Mouse (Mus musculus): ENCODE results near the gene Fam221b.
A peak's percentile ranks its signal among the peaks of the same experiment; 100 is the strongest.

Gene Fam221b

DNA sequence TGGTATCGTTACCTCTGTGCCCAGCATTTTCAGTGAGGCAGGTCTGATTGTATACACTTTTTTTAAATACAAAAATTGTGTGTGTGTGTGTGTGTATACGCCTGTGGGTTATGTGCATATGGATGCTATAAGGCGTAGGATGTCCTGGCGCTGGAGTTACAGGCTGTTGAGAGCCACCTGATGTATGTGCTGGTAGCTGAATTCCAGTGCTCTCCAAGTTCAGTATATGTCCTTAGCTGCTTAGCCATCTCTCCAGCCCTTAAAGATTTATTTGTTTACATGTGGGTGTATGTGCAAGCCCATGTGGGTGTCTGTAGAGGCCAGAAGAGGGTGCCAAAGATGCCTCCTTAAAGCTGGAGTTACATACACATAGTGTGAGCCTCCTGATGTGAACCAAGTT, 11.8 kb downstream of the Fam221b start:
- no peak for DNase-seq (ENCODE audit: low spot score)

- peak; percentile 97 for DNase-seq (ENCODE audit: low spot score)
Measured at GRCm38 (mm10) chr4:43656339-43657109, 12.4 kb downstream of the Fam221b start, which contains the start of gene Hint2. TSS of gene Hint2 (minus strand) at chr4:43656466.

- DNase-seq (ENCODE audit: low spot score): no peak
Measured at GRCm38 (mm10) chr4:43655656-43656338, 13.1 kb downstream of the Fam221b start.

DNA sequence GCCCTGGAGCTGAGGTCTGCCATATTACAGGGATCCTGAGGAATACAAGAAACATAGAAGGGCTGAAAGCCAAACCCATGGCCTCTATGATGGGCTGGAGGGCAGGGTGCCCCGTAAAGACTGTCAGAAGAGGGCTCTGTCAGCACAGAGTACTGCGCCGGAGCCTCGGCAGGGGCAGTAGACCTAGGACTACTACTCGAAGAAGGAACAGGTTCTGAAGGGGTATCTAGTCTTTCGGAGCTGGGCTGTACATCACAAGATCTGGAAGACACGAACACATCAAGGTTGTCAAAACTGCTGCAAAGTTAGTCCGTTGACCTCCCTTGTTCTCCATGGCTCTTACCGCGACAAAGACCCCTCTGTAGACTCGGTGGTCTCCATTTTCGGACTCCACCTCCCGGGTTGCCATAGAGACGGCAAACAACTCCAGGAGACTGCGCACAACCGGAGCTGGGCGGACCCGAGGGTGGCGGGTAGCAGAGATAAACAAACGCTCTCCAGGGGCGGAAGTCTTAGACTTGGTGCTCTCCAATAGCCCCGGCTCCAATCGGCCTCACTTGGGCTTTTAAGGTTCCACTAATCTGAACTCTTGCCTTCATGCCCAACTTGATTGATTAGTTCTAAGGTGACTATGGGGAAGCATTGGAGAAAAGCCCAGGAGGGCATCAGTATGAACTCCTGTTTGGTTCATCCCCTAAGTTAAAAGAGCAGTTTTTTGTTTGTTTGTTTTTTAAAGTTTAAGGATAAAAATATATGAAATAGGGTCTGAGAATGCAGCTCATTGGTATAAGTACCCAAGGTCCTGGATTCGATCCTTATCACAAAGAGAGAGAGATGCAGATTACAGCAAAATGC, 15.6 kb downstream of the Fam221b start, which contains the start of gene Spag8:
Spag8 (minus strand) TSS at position 434 of the 855 bp plus-strand sequence.
- DNase-seq (ENCODE audit: low spot score): peak; percentile 82

DNA sequence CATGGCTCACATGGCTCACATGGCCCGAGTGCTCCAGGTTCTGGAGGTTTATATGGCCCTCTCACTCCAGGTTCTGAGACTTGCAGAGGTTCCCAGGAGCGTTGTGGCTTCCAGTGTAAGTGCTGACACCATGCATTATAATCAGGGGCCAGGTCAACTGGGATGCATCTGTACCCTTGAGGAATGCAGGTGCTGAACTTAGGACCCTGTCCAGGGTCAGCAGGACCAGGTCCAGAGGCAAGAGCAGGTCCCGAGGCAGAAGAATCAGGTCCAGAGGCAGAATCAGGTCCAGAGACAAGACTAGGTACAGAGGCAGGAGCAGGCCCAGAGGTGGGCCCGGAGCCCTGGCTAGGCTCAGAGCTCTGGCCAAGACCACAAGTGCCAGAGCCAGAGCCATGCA, 16.2 kb downstream of the Fam221b start:
- DNase-seq (ENCODE audit: low spot score): no peak

- DNase-seq (ENCODE audit: low spot score): no peak
Measured at GRCm38 (mm10) chr4:43649783-43650182, 19.2 kb downstream of the Fam221b start.

- no peak for DNase-seq (ENCODE audit: low spot score)
Measured at GRCm38 (mm10) chr4:43640491-43640890, 28.5 kb downstream of the Fam221b start.

GRCm38 (mm10) chr4:43640076-43640475, 28.9 kb downstream of the Fam221b start:
- DNase-seq (ENCODE audit: low spot score): no peak

GRCm38 (mm10) chr4:43636751-43637150, 32.2 kb downstream of the Fam221b start:
- no peak for DNase-seq (ENCODE audit: low spot score)

- no peak for DNase-seq (ENCODE audit: low spot score)
Measured at GRCm38 (mm10) chr4:43634621-43635374, 34.1 kb downstream of the Fam221b start.

DNA sequence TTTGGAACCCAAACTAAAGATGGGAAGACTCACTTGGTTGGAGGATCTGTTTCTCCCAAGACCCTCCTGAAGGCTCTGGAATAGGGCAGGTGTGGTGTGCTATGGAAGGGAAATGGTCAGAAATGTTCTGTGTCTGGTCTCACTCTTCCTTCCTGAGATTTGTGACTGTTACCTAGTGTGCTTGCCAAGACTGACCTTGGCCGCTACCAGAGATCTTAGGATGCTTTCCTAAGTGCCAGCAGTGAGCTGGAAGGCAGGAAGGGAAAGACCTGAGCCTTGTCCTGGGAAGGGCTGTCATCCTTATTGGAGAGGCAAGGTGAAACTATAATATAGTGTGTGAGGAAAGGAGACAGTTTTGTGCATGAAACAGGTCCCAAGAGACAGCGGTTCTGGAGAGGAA, 35.2 kb downstream of the Fam221b start:
- no peak for DNase-seq (ENCODE audit: low spot score)

DNA sequence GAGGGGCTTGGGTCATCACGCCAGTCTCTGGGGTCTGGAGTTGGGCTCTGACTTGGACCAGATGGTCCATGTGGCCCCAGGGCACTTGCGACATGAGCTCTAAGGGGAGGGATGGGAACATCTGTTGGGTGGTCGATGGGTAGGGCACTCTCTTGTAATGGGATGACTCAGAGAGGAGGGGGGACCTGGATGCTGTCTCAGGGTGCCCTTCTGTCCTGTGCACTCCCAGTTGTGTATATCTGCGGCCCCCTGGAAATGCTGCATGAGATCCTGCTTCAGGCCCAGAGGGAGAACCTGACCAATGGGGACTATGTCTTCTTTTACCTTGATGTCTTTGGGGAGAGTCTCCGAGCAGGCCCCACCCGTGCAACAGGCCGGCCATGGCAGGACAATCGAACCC, 35.6 kb downstream of the Fam221b start:
- no peak for DNase-seq (ENCODE audit: low spot score)

GRCm38 (mm10) chr4:43631956-43632920, 36.7 kb downstream of the Fam221b start:
- DNase-seq (ENCODE audit: low spot score): no peak

GRCm38 (mm10) chr4:43631046-43631955, 37.6 kb downstream of the Fam221b start, which contains the start of gene Npr2:
TSS of gene Npr2 (plus strand) at chr4:43631935.
- peak; percentile 57 for DNase-seq (ENCODE audit: low spot score)

- DNase-seq (ENCODE audit: low spot score): peak; percentile 50
Measured at GRCm38 (mm10) chr4:43630671-43631045, 38.3 kb downstream of the Fam221b start.

DNA sequence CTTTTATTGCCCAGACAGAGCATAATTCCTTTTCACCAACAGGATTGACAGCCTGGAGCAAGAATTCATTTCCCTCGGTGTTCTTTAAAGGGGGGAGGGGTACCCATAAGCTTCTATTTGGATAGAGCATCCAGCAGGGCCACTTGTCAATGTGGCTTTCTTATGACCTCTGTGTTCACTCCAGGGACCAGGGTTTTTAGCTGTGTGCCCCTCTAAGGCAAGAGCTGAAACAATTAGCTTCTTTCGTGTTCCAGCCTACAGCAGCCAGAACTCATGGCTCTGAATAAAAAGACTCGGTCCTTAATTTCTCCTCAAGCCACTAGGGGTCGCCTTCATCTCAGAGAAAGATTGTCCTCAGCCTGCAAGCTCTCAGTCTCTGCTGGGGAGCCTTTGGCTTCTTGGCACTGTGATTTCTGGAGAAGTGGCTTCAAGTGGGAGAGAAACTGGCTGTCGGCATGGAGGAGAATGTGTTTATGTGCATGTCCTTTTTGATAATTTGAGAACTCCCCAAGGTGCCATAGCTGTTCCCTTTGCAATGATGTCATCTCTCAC, 38.8 kb downstream of the Fam221b start:
- peak; percentile 96 for DNase-seq (ENCODE audit: low spot score)

DNA sequence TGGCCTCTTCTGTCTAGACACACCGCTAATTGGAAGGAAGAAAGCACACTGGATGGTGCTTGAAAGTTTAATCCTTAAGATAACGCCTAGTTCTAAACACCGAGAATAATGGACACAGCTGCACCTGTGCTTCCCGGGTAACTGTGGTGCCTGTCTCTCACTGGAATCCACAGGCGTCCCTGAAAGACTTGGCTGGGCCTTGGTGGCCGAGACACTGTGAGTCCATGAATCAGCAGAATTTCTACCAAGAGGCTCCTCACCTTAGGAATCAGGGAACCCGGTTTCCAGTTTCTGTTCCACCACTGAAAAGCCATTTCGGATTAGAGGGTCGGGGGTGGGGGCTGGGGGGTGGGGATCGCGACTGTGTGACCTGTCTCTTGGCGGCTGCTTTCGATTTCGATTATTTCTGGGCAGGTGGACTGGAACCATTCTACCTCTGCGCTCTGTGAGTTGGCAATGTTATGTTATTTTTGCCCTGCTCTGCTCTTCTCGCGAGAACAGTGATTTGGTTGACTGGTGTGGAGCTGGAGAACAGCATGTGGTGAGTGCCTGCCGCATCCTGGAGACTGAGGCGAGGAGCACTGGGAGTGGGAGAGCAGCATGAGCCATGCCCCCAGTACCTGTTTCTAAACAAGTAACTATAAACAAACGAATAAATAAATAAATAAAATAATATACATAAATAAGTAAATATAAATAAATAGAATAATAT, 39.7 kb downstream of the Fam221b start:
- peak; percentile 48 for DNase-seq (ENCODE audit: low spot score)

- DNase-seq (ENCODE audit: low spot score): no peak
Measured at GRCm38 (mm10) chr4:43620146-43620778, 48.7 kb downstream of the Fam221b start.

All from embryo, embryonic 10.5 days (tissue).